Mouse (Mus musculus) olfactory bulb, adult 2 months (tissue): ENCODE results near the gene Guca1b. TPM values are rescaled to one million over a fixed set of nuclear protein-coding genes. Genes with fewer than 3 reads are reported as not detected.
A peak's percentile ranks its signal among the peaks of the same experiment; 100 is the strongest.

ENCODE experiments used
- H3K27ac ChIP-seq: fragments of 200-500 bp; 2 replicates; pipeline ENCODE4 v1.5.1; 2012; ENCODE audit warnings: low read depth, low read length; ENCODE audit not compliant: insufficient read depth
- H3K4me1 ChIP-seq: fragments of 200-500 bp; 2 replicates; pipeline ENCODE4 v1.6.1; 2012; ENCODE audit warnings: low read length; ENCODE audit not compliant: control insufficient read depth, insufficient read depth
- H3K4me3 ChIP-seq: fragments of 200-500 bp; 2 replicates; pipeline ENCODE4 v1.5.1; 2012; ENCODE audit warnings: mild to moderate bottlenecking, low read depth, low read length, moderate library complexity; ENCODE audit not compliant: insufficient read depth
- CTCF ChIP-seq: fragments of 200-500 bp; IDR thresholded peaks from 2 replicates; pipeline ENCODE4 v1.5.1; 2012; ENCODE audit warnings: low read depth, mild to moderate bottlenecking, low read length, moderate library complexity; ENCODE audit not compliant: insufficient read depth
- POLR2A ChIP-seq: fragments of 200-500 bp; IDR thresholded peaks from 2 replicates; pipeline ENCODE4 v1.6.1; 2012; ENCODE audit warnings: mild to moderate bottlenecking, low read depth, low read length, moderate library complexity; ENCODE audit not compliant: insufficient read depth
- WGBS: fragments of 180-500 bp; shearing (Covaris S2); methylation state at CpG from one replicate; pipeline ENCODE4 v1.1.7; 2018; 5-methylcytosine and 5-hydroxymethylcytosine counted together
- polyA plus RNA-seq: library from polyadenylated mRNA; stranded (reverse); fragments of >200 nt; gene quantifications from 2 replicates; pipeline ENCODE4 v1.2.4, GENCODE M21; 2012; ENCODE audit warnings: low replicate concordance; ENCODE audit not compliant: missing spikeins, insufficient read depth, insufficient read length

Guca1b gene
- polyA plus RNA-seq, 1 experiment: not detected

GRCm38 (mm10) chr17:47430815-47431214, 45.6 kb downstream of the Guca1b start:
- peaks cover 14% of the 10 kb centered on the region for H3K4me1 ChIP-seq
- TF ChIP-seq CTCF (no peak), POLR2A (no peak)
- 79% methylated on average over 5 of the region's 5 CpGs for WGBS
- no peak overlapping the region for H3K4me3 ChIP-seq
- H3K27ac ChIP-seq: no peak overlapping the region

GRCm38 (mm10) chr17:47436156-47436906, 51.1 kb downstream of the Guca1b start, which contains the start of gene AI661453:
Gene AI661453, plus strand, starts transcription at chr17:47436615.
- Histone ChIP-seq H3K4me1 (peaks cover 19% of the 10 kb centered on the region), H3K4me3 (peak within 1 kb of the TSS; percentile 26), H3K27ac (no peak within 1 kb of the TSS)
- TF ChIP-seq POLR2A (no peak), CTCF (no peak)
- WGBS: 4% methylated on average over 42 of the region's 45 CpGs

- WGBS: 18% methylated on average over 25 of the region's 25 CpGs
- TF ChIP-seq CTCF (no peak), POLR2A (no peak)
- H3K4me1 ChIP-seq: peaks cover 23% of the 10 kb centered on the region
- peak within 1 kb of the TSS; percentile 26 for H3K4me3 ChIP-seq
- H3K27ac ChIP-seq: no peak within 1 kb of the TSS
Measured at GRCm38 (mm10) chr17:47436907-47437547, 51.8 kb downstream of the Guca1b start, which contains the start of gene 1700001C19Rik. Gene 1700001C19Rik, minus strand, starts transcription at chr17:47437376.

- 87% methylated on average over 6 of the region's 6 CpGs for WGBS
- Histone ChIP-seq H3K4me1 (peaks cover 23% of the 10 kb centered on the region), H3K4me3 (no peak overlapping the region), H3K27ac (no peak overlapping the region)
- TF ChIP-seq CTCF (no peak), POLR2A (no peak)
Measured at GRCm38 (mm10) chr17:47438611-47439010, 53.4 kb downstream of the Guca1b start.

GRCm38 (mm10) chr17:47439396-47440028, 54.3 kb downstream of the Guca1b start:
- H3K4me3 ChIP-seq: no peak overlapping the region
- peaks cover 23% of the 10 kb centered on the region for H3K4me1 ChIP-seq
- TF ChIP-seq POLR2A (no peak), CTCF (no peak)
- no peak overlapping the region for H3K27ac ChIP-seq
- WGBS: 70% methylated on average over 9 of the region's 9 CpGs

GRCm38 (mm10) chr17:47440359-47440890, 55.2 kb downstream of the Guca1b start:
- no peak overlapping the region for H3K4me3 ChIP-seq
- no peak overlapping the region for H3K27ac ChIP-seq
- peaks cover 23% of the 10 kb centered on the region for H3K4me1 ChIP-seq
- WGBS: 28% methylated on average over 9 of the region's 9 CpGs
- TF ChIP-seq POLR2A (no peak), CTCF (no peak)

GRCm38 (mm10) chr17:47441296-47442051, 56.3 kb downstream of the Guca1b start:
- TF ChIP-seq POLR2A: no peak
- no peak for TF ChIP-seq CTCF
- H3K27ac ChIP-seq: no peak overlapping the region
- WGBS: 70% methylated on average over 19 of the region's 19 CpGs
- no peak overlapping the region for H3K4me3 ChIP-seq
- H3K4me1 ChIP-seq: peaks cover 19% of the 10 kb centered on the region

GRCm38 (mm10) chr17:47442271-47442670, 57.1 kb downstream of the Guca1b start:
- 93% methylated on average over 3 of the region's 3 CpGs for WGBS
- TF ChIP-seq POLR2A: no peak
- TF ChIP-seq CTCF: no peak
- peaks cover 11% of the 10 kb centered on the region for H3K4me1 ChIP-seq
- no peak overlapping the region for H3K27ac ChIP-seq
- H3K4me3 ChIP-seq: no peak overlapping the region

Other genes with a start within 250 kb of the Guca1b start
- not detected in 2 replicates for gene Mrps10, start 16.5 kb upstream of the Guca1b start, polyA plus RNA-seq
- not detected in 2 replicates for gene Guca1a, start 15.2 kb downstream of the Guca1b start, polyA plus RNA-seq
- gene AI661453, start 51.2 kb downstream of the Guca1b start, polyA plus RNA-seq: not detected in 2 replicates
- gene 1700001C19Rik, start 52.0 kb downstream of the Guca1b start, polyA plus RNA-seq: not detected in 2 replicates
- not detected in 2 replicates for gene Taf8, start 116.9 kb downstream of the Guca1b start, polyA plus RNA-seq
- 292 and 423 TPM in 2 replicates for gene Ccnd3, start 119.7 kb downstream of the Guca1b start, polyA plus RNA-seq
- not detected in 2 replicates for gene Bysl, start 226.1 kb downstream of the Guca1b start, polyA plus RNA-seq
- gene Med20, start 226.2 kb downstream of the Guca1b start, polyA plus RNA-seq: not detected in 2 replicates
- gene Gm20517, start 226.2 kb downstream of the Guca1b start, polyA plus RNA-seq: not detected in 2 replicates
- gene Usp49, start 245.3 kb downstream of the Guca1b start, polyA plus RNA-seq: not detected in 2 replicates